Mouse (Mus musculus) embryonic facial prominence, embryonic 12.5 days (tissue): ENCODE data around the gene Tcea3. TPM values are rescaled to one million over a fixed set of nuclear protein-coding genes. Genes with fewer than 3 reads are reported as not detected.

Experiments used
- ATAC-seq: fragments of 200-750 bp; cut with Nextera tagmentation; 2 replicates; pipeline ENCODE4 v1.8.0; 2017; ENCODE audit not compliant: insufficient number of reproducible peaks, insufficient read depth, low FRiP score, low TSS enrichment
- H3K27ac ChIP-seq: fragments of 300-500 bp; sonication (generic); 2 replicates; pipeline ENCODE4 v1.5.1; 2016; ENCODE audit warnings: mild to moderate bottlenecking
- H3K27me3 ChIP-seq: fragments of 300-500 bp; sonication (generic); 2 replicates; pipeline ENCODE4 v1.6.1; 2016; ENCODE audit warnings: mild to moderate bottlenecking, moderate library complexity
- H3K36me3 ChIP-seq: fragments of 300-500 bp; sonication (generic); 2 replicates; pipeline ENCODE4 v1.6.1; 2016; ENCODE audit warnings: mild to moderate bottlenecking
- H3K4me1 ChIP-seq: fragments of 300-500 bp; sonication (generic); 2 replicates; pipeline ENCODE4 v1.6.1; 2016
- H3K4me2 ChIP-seq: fragments of 300-500 bp; sonication (generic); replicated peaks from 2 replicates; pipeline ENCODE4 v1.6.1; 2016; ENCODE audit warnings: mild to moderate bottlenecking, moderate library complexity
- H3K4me3 ChIP-seq: fragments of 300-500 bp; sonication (generic); 2 replicates; pipeline ENCODE4 v1.5.1; 2016; ENCODE audit warnings: mild to moderate bottlenecking
- H3K9ac ChIP-seq: fragments of 300-500 bp; sonication (generic); 2 replicates; pipeline ENCODE4 v1.6.1; 2016; ENCODE audit warnings: mild to moderate bottlenecking, moderate library complexity
- H3K9me3 ChIP-seq: fragments of 300-500 bp; sonication (generic); 2 replicates; pipeline ENCODE4 v1.6.1; 2016; ENCODE audit warnings: mild to moderate bottlenecking, moderate library complexity
- WGBS: fragments of 180-500 bp; shearing (Covaris S2); methylation state at CpG from one replicate; pipeline ENCODE4 v1.1.7; 2016; 5-methylcytosine and 5-hydroxymethylcytosine counted together
- polyA plus RNA-seq: library from polyadenylated mRNA; unstranded; fragments of >200 nt; fragmentation: Nextera tagmentation; extraction: Ambion mirVana; gene quantifications from 2 replicates; pipeline ENCODE4 v1.2.1, GENCODE M21; 2016

Tcea3 gene
- polyA plus RNA-seq: 2.9 and 4.1 TPM in 2 replicates

- ATAC-seq: no peak; the same call in 1 of the 2 replicates
- peaks cover 9% of the 10 kb centered on the region; the same call in 1 of the 2 replicates for H3K36me3 ChIP-seq
- WGBS: under 1% methylated on average over 44 of the region's 46 CpGs
- H3K4me2 ChIP-seq: peak within 1 kb of the TSS; percentile 96
- H3K4me3 ChIP-seq: peak within 1 kb of the TSS; percentile 50
- H3K9ac ChIP-seq: peak within 1 kb of the TSS; percentile 47
- H3K27ac ChIP-seq: no peak within 1 kb of the TSS
- peaks cover 84% of the 10 kb centered on the region for H3K27me3 ChIP-seq
- H3K4me1 ChIP-seq: peaks cover 33% of the 10 kb centered on the region
- no peaks in the 10 kb centered on the region for H3K9me3 ChIP-seq
Observed at GRCm38 (mm10) chr4:136247729-136248463, at the start of gene Tcea3. TSS of gene Tcea3 (plus strand) at chr4:136247729.

- H3K4me1 ChIP-seq: peaks cover 17% of the 10 kb centered on the region
- WGBS: 76% methylated on average over 7 of the region's 7 CpGs
- H3K36me3 ChIP-seq: no peaks in the 10 kb centered on the region
- no peak overlapping the region for H3K27ac ChIP-seq
- no peak for ATAC-seq
- no peaks in the 10 kb centered on the region for H3K9me3 ChIP-seq
- H3K4me3 ChIP-seq: no peak overlapping the region
- no peak overlapping the region for H3K9ac ChIP-seq
- 0 out of 2 replicates have a peak, but pooled peaks cover 3% of the 10 kb centered on the region for H3K27me3 ChIP-seq
- H3K4me2 ChIP-seq: no peak overlapping the region
Observed at GRCm38 (mm10) chr4:136198846-136199245, 48.7 kb upstream of the Tcea3 start.

- Histone ChIP-seq H3K9ac (no peak overlapping the region), H3K9me3 (no peaks in the 10 kb centered on the region), H3K27ac (no peak overlapping the region), H3K4me3 (no peak overlapping the region), H3K36me3 (no peaks in the 10 kb centered on the region), H3K27me3 (0 out of 2 replicates have a peak, but pooled peaks cover 3% of the 10 kb centered on the region), H3K4me1 (peaks cover 17% of the 10 kb centered on the region), H3K4me2 (no peak overlapping the region)
- WGBS: 31% methylated on average over 9 of the region's 9 CpGs
- ATAC-seq: no peak
Observed at GRCm38 (mm10) chr4:136199562-136200292, 47.8 kb upstream of the Tcea3 start.

- 5% methylated on average over 9 of the region's 9 CpGs for WGBS
- ATAC-seq: no peak
- Histone ChIP-seq H3K27ac (no peak overlapping the region), H3K4me3 (no peak overlapping the region), H3K4me2 (no peak overlapping the region), H3K36me3 (no peaks in the 10 kb centered on the region), H3K4me1 (peaks cover 24% of the 10 kb centered on the region), H3K27me3 (0 out of 2 replicates have a peak, but pooled peaks cover 3% of the 10 kb centered on the region), H3K9me3 (no peaks in the 10 kb centered on the region), H3K9ac (no peak overlapping the region)
Observed at GRCm38 (mm10) chr4:136202509-136202908, 45.0 kb upstream of the Tcea3 start.

GRCm38 (mm10) chr4:136204775-136205174 lies 42.8 kb upstream of the Tcea3 start:
- Histone ChIP-seq H3K4me1 (peaks cover 34% of the 10 kb centered on the region), H3K36me3 (no peaks in the 10 kb centered on the region), H3K27ac (no peak overlapping the region), H3K27me3 (0 out of 2 replicates have a peak, but pooled peaks cover 3% of the 10 kb centered on the region), H3K9ac (no peak overlapping the region), H3K4me3 (no peak overlapping the region), H3K9me3 (no peaks in the 10 kb centered on the region), H3K4me2 (no peak overlapping the region)
- WGBS: 82% methylated on average over 2 of the region's 2 CpGs
- ATAC-seq: no peak

GRCm38 (mm10) chr4:136206033-136206893 lies 41.3 kb upstream of the Tcea3 start, which contains the start of gene Asap3:
TSS of gene Asap3 (plus strand) at chr4:136206365.
- Histone ChIP-seq H3K9me3 (no peaks in the 10 kb centered on the region), H3K27ac (peak within 1 kb of the TSS; percentile 74), H3K4me2 (peak within 1 kb of the TSS; percentile 86), H3K9ac (peak within 1 kb of the TSS; percentile 70), H3K4me3 (peak within 1 kb of the TSS; percentile 66), H3K36me3 (no peaks in the 10 kb centered on the region), H3K4me1 (peaks cover 34% of the 10 kb centered on the region), H3K27me3 (0 out of 2 replicates have a peak, but pooled peaks cover 3% of the 10 kb centered on the region)
- peak; percentile 90 for ATAC-seq
- WGBS: under 1% methylated on average over 54 of the region's 54 CpGs

- Histone ChIP-seq H3K27ac (no peak overlapping the region), H3K4me2 (peak overlapping the region; percentile 86), H3K4me1 (peaks cover 34% of the 10 kb centered on the region), H3K9me3 (no peaks in the 10 kb centered on the region), H3K9ac (peak overlapping the region; percentile 70), H3K27me3 (no peaks in the 10 kb centered on the region), H3K36me3 (no peaks in the 10 kb centered on the region), H3K4me3 (peak overlapping the region; percentile 66)
- WGBS: under 1% methylated on average over 6 of the region's 6 CpGs
- ATAC-seq: no peak
Observed at GRCm38 (mm10) chr4:136206943-136207342, 40.6 kb upstream of the Tcea3 start.

GRCm38 (mm10) chr4:136210931-136211330 lies 36.6 kb upstream of the Tcea3 start:
- WGBS: 77% methylated on average over 9 of the region's 9 CpGs
- Histone ChIP-seq H3K4me2 (no peak overlapping the region), H3K27me3 (no peaks in the 10 kb centered on the region), H3K27ac (no peak overlapping the region), H3K9me3 (no peaks in the 10 kb centered on the region), H3K36me3 (0 out of 2 replicates have a peak, but pooled peaks cover 6% of the 10 kb centered on the region), H3K4me1 (peaks cover 20% of the 10 kb centered on the region), H3K9ac (no peak overlapping the region; the same call in 1 of the 2 replicates), H3K4me3 (no peak overlapping the region)
- ATAC-seq: no peak

GRCm38 (mm10) chr4:136213629-136214028 lies 33.9 kb upstream of the Tcea3 start:
- H3K9ac ChIP-seq: no peak overlapping the region
- no peak for ATAC-seq
- no peaks in the 10 kb centered on the region for H3K9me3 ChIP-seq
- no peak overlapping the region for H3K27ac ChIP-seq
- H3K27me3 ChIP-seq: no peaks in the 10 kb centered on the region
- 57% methylated on average over 7 of the region's 7 CpGs for WGBS
- no peak overlapping the region for H3K4me3 ChIP-seq
- H3K4me2 ChIP-seq: no peak overlapping the region
- H3K4me1 ChIP-seq: peaks cover 23% of the 10 kb centered on the region
- H3K36me3 ChIP-seq: 0 out of 2 replicates have a peak, but pooled peaks cover 6% of the 10 kb centered on the region

- no peak for ATAC-seq
- no peak overlapping the region for H3K4me3 ChIP-seq
- H3K36me3 ChIP-seq: 0 out of 2 replicates have a peak, but pooled peaks cover 6% of the 10 kb centered on the region
- H3K4me1 ChIP-seq: peaks cover 30% of the 10 kb centered on the region
- WGBS: 79% methylated on average over 8 of the region's 8 CpGs
- no peak overlapping the region for H3K9ac ChIP-seq
- no peaks in the 10 kb centered on the region for H3K9me3 ChIP-seq
- no peaks in the 10 kb centered on the region for H3K27me3 ChIP-seq
- no peak overlapping the region for H3K4me2 ChIP-seq
- no peak overlapping the region for H3K27ac ChIP-seq
Observed at GRCm38 (mm10) chr4:136214828-136215227, 32.7 kb upstream of the Tcea3 start.

- 76% methylated on average over 8 of the region's 8 CpGs for WGBS
- H3K4me1 ChIP-seq: peaks cover 37% of the 10 kb centered on the region
- H3K9ac ChIP-seq: no peak overlapping the region
- H3K27ac ChIP-seq: no peak overlapping the region
- H3K4me3 ChIP-seq: no peak overlapping the region
- H3K4me2 ChIP-seq: no peak overlapping the region
- no peaks in the 10 kb centered on the region for H3K27me3 ChIP-seq
- no peaks in the 10 kb centered on the region for H3K9me3 ChIP-seq
- ATAC-seq: no peak
- H3K36me3 ChIP-seq: 0 out of 2 replicates have a peak, but pooled peaks cover 6% of the 10 kb centered on the region
Observed at GRCm38 (mm10) chr4:136215576-136215975, 32.0 kb upstream of the Tcea3 start.
